Mouse (Mus musculus) urinary bladder, postnatal 4 days (tissue): ENCODE data around the gene Glt8d2.
"Not testable (repeated sequence)": the region's sequence is repeated elsewhere in the genome, so short reads cannot be mapped to it uniquely, and the experiment has no call there.

Experiments used
- DNase-seq, 2 experiments: peaks; one replicate each; pipeline ENCODE4 v3.0.0; 2021 to 2022; ENCODE audit warnings: low spot score in 2 of 2

Glt8d2 gene

DNA sequence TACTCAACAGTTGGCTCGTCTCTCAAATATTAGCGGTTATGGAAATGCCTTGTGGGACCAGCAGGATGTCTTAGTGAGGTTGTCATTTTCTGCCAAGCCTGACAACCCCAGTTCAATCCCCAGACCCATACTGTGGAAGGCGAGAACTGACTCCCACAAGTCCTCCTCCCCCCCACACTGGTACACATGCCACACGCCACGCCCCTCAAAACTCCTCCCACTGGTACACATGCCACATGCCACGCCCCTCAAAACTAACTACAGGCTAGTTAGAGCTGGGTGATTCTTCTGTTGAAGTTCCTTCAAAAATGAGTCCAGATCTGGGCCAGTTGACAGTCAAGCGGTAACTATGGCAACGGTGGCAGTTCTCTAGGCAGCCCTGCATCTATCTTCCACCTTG lies 44.4 kb downstream of the Glt8d2 start:
- no peak for DNase-seq

DNA sequence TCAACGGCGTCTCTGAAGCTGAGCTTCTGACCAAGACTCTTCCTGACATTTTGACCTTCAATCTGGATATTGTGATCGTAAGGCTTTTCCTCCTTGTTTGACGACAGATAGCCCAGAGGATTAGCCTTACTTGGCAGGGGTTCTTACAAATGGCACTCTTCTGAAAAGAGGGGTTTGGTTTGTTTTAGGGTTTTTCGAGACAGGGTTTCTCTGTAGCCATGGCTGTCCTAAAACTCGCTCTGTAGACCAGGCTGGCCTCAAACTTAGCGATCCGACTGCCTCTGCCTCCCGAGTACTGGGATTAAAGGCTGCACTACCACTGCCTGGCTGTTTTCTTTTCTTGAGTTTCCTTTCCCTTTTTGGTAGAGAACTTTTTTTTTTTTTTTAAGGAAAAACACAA lies 49.0 kb downstream of the Glt8d2 start:
- no peak for DNase-seq

DNA sequence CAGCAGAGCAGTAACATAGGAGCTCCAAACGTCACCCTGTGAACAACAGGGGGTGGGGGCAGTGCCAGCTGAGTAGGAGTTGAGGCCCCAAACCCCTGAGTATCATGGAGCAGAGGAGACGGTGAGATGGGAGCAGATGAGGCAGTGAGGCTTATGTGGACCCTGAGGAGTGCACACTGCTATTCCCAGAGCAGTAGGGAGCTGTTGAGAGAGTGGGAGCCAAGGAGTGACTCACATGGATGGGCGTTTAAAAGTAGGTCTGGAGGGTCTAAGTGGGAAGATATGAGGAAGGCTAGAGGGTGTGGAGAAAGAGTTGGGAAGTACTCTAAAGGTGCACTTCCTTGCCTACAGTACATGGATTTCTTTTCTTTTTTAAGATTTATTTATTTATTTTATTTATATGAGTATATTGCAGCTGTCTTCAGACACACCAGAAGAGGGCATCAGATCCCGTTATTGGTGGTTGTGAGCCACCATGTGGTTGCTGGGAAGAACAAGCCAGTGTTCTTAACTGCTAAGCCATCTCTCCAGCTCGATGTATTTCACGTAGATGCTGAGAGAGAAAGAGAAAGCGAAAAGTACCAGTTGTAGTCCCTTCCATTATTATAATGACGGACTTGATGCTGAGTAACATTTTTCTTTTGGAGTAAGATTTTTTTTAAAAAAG lies 51.3 kb downstream of the Glt8d2 start:
- no peak for DNase-seq

DNA sequence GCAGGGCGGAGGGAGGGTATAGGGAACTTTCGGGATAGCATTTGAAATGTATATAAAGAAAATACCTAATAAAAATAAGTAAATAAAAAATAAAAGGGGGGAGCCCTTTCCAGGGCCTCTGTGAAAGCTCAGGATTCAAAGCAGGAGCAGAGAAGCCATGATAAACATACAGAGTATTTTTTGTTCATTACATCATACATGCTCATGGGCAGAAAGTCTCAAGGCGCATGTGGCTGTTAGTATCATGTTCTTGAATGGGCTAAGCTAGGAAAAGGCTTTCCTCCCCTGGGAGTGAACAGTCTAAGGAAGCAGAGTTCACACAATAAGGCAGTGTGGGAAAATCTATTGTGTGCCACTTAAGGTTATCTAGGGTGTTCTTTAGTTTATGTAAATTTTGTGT lies 54.1 kb downstream of the Glt8d2 start:
- no peak for DNase-seq

DNA sequence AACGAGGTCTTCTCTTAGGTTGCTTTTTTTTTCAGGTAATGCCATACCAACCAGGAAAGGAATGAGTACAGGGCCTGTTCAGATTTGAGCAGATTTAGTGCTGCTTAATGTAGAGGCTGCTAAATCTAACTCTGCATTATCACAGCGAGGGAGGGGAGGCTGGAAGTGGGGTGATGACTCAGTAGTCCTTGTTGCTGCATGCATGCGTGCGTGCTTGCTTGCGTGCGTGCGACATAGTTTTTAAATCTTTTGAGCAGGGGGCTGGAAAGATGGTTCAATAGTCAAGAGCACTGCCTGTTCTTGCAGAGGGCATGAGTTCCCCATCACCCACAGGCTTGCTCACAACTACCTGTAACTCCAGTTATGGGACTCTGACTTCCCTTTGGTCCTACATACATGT lies 56.1 kb downstream of the Glt8d2 start:
- DNase-seq, result peak in 1 of 2 experiments; percentile 51

DNA sequence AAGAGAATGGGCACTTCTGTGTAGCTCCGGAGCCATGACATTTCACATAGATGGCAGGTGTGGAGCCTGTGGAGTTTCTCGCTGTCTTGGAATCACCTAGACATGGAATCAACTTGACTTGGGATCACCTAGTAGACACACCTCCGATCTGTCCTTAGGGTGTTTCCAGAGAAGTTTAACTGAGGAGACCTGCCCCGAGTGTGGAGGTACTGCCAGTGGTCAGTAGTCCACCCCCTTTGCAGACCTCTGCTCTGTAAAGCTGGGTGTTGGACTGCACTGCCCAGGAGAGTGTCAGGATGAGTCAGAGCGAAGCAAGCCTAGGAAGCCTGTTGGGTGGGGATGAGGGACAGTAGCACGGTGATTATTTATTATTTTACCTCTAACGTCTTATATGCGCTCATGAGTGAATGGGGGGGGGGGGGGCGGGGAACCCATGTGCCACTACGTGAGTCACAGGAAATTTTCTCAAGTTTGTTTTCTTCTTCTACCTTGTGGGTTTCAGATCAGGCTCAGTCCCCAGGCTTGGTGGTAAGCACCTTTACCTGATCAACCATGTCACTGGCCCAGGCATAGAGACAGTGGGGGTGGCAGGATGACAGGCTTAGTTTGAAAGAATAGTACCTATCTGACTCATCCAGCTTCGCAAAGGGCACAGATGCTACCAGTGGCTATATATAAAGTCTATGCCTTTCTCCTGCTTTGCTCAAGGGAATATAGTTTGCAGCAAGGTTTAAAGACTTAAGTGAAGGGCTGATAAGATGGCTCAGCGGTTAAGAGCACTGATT lies 57.8 kb downstream of the Glt8d2 start:
- no peak for DNase-seq

DNA sequence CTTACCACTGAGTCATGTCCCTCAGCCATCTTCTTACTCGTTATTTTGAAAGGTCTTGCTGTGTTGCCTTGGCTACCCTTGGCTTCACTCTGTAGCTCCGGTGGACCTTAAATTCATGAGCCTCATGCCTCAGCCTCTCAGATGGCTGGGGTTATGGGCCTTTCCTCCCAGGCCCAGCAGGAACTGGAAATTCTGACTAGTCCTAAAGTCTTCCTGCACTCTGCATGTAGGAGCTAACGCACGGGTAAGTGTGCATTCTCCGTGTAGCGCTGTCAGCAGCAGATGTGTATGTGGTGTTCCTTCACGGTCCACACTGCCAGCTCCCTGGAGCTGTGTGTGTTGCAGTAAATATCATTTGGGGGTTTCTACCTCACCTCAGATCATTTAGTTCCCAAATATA lies 59.3 kb downstream of the Glt8d2 start:
- no peak for DNase-seq

DNA sequence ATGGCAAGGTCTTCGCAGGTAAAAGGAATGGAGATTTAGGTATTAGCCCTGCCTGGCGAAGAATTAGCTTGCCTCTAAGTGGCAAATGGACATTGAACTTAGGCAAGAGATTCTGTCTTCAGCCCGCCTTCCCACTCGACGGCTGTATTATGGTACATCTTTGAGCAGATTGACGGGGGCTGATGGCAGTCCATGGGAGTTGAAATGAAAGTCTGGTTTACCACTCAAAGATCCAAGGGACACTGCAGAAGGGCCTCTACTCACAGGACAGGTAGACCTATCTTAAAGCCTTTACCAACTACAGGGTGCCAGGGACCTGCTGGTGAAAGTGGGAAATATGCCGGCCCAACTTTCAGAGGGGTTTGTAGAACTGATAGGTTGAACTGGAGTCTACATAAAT lies 60.0 kb downstream of the Glt8d2 start:
- no peak for DNase-seq

DNA sequence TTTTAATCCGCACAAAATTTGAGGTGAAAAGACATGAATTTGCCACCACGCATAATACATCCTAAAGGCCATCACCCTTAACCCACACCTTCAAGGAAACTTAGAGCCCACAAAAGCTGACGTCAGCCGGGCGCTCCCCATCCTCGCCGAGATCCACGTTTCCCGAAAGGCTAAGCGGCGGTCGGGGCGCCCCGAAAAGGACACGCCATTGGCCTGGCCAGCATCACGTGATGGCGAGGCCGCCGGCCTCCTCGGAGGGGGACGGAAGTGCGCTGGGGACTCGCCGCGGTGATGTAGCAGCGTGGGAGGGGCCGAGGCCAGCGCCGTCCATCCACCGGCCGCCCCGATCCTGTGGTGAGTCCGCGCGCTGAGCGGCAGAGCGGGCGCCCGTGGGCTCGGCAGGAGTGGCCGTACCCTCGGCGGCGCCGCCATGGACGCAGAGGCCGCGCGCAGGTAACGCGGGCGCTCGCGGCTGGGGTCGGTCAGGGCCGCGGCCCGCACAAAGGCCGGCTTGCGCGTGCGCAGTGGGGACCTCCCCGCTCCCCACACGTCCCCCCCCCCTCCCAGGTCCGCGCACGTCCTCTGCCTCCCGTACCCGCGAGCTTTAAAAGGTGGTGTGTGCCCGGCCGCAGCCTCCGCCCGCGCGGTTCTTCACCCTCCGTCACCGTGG lies 60.7 kb downstream of the Glt8d2 start, which contains the start of gene Tdg:
TSS of gene Tdg (plus strand) at position 243 of the 670 bp plus-strand sequence.
- peak; percentile 90 to 92 for DNase-seq

DNA sequence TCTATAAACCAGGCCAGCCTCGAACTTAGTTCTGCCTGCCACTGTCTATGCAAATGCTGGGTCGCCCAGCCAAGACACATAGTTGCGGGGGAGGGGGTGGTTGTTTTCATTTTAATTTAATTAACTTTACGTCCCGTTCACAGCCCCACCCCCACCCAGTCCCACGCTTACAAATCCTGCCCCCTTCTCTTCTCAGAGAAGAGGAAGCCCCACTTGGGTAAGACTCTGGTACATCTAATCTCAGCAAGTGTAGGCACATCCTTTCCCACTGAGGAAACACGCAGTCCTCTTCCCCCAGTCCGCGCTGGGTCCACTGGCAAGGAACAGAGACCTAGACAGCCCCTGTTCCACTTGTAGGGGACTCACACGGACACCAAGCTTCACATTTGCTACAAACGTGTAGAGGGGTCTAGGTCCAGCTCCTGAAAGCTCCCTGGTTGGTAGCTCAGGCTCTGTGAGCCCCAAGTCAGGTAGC lies 61.3 kb downstream of the Glt8d2 start:
- peak in 1 of 2 experiments; percentile 21 for DNase-seq

DNA sequence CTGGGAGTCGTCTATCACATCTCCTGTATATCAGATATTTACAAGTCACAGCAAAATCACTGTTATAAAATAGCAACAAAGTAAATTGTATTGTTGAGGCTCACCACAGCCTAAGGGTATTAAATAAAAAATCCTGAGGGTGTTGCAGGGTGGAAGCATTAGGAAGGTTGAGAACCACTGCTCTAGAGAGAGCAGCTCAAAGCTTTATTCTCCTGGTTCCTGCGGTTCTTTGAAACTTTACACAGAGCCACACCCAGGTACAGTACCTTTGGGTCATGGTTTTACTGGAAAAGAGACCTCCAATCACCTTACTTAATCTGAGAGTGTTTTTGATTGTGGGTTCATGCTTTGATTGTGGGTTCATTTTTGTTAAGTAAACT lies 66.9 kb downstream of the Glt8d2 start:
- DNase-seq, result not testable (repeated sequence)

DNA sequence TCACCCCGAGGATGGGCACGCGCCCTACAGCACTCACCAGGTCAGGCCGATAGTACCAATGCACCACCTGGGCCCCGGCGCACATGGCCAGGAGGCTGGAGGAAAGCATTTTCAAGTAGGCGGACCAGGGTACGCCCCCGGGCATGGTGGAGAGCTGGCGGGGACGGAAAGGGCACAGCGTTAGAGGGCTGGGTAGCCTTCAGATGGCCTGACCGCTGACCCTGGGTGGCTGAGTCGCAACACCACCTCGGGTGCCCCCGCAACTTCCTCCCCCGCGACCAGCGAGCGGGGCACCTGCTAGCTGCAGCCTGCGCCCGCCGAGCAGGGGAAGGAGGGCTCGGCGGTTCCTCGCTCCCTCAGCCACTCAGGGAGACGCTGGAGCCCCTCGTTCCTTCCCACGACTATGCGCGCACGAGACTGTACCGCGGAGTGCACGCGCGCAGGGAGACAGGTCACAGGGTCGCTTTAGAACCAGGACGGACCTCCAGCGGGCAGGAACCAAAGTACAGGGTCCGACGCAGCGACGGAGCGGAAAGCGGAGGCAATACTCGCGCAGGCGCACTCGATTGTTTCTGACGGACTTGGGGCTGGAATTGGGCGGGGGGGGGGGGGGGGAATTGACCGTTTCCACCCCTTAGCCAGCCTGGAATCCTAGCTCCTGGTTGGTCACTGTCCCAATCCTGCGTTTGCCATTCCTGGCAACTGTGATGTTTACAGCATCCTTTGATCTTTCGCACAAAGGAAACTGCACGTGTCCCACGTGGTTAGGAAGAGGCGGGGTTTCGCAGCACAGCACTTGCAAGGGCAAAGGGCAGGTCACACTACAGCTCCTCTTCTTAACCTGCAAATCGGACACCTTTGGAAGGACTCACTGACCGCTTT lies 67.5 kb downstream of the Glt8d2 start, which contains the start of gene 1190007I07Rik:
TSS of gene 1190007I07Rik (minus strand) at position 558 of the 882 bp plus-strand sequence.
- DNase-seq, result peak; percentile 82 to 92

DNA sequence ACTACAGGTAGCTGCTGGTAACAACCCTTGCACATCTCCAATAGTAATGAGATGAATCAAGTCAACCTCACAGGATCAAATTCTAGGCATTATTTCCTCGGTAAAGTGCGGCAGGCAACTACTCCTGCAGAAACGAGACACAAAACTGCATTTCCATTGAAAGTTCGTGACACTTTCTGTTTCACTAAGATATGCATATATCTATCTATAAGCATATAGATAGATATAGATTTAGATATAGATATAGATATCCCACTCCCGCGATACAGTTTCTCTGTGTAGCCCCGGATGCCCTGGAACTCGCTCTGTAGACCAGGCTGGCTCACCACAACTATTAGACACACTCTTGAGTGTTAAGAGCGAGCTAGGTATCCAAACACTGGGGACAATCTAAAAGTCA lies 68.2 kb downstream of the Glt8d2 start:
- no peak for DNase-seq
